Mouse (Mus musculus): ENCODE data around the gene Tmc5. TPM values are rescaled to one million over a fixed set of nuclear protein-coding genes. Genes with fewer than 3 reads are reported as not detected.

Gene Tmc5
- not detected for total RNA-seq (2023)

DNA sequence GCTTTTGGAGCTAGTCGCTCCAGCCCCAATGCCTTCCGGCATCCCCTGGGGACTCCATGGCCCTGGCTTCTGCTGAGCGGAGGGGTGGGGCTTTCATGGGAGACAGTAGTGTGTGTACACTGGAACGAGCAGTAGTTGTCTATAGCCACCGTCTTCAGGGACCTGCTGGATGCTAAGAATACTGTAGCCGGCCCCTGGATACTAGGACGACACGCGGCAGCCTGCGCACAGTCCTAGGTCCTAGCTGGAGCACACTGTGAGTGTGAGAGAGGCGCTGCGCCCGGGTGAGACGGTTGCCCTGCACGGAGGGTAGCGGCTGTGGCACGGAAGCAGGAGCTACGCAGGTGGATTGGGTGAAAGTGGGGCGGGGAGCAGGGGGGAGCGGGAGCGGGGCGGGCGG, at the start of gene Tmc5:
Gene Tmc5 (plus strand): TSS at position 97 of the 400 bp plus-strand sequence.

DNA sequence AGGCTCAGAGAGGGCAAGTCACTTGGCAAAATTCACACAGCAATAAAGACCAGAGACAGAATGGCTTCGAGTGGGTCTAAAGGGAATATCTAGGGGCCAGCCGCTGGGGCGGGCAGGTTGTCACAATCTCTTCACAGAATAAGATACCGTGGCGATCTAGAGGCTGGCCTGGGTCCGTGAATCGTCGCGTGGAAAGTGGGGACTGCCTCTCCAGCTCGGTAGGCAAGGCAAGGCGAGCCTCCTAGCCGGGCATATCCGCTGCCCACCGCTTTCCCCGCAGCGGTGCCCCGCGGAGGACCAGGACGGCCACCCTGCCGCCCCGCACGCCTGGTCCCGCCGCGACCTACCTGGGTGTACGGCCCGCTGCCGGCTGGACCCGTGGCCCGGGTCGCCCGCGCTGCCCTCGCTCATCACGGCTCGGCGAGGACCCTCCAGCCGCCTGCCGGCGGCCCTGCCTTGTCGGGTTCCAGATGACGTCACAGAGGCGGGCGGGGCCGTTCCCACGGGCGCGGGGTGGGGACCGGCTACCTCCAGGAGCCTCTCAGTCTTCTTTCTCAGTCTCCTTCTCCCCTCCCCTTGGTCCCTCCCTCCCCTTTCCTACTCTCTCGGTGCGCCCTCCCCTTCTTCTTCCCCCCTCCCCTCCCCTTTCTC, 12.7 kb upstream of the Tmc5 start, which contains the start of gene Tmc7:
Gene Tmc7 (minus strand): TSS at position 480 of the 651 bp plus-strand sequence.

DNA sequence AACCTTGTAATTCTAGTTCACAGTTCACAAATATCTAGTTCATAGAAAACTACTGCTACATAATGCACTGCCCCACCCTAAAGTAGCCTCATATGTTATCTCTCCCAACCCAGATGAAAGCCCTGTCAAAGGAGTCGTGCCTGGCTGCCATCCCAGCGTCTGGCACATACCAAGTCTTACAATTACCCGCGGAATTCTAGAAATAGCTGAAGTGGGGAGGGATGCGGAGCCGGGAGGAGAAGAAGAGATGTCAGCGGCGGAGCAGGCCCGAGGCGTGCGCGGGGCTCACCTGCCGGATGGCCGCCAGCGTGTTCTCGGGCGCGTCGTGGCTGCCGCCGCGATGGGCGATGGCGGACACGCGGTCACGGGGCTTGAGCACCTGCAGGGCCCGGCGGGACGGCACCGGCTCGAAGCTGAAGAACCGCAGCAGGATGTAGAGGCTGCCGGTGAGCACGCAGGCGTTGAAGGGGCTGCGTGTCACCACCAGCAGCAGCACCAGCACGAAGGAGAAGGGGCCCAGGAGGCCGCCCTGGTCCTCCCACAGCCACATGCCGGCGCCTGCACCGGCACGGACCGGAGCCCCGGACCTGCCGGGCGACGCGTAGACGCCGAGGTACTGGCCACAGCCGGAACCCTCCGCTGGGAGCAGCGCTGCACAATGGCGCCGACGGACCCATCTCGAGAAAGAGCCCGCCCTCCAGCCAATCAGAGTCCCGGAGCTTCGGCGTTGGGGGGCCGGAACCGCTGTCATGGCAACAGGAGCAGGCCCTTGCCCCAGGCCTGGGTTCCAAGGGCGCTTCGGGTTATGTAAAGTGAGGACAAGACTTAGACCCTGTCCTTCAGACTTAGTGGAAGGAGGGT, 108.2 kb downstream of the Tmc5 start, which contains the start of gene Gde1:
Gene Gde1 (minus strand): TSS at position 678 of the 861 bp plus-strand sequence.

DNA sequence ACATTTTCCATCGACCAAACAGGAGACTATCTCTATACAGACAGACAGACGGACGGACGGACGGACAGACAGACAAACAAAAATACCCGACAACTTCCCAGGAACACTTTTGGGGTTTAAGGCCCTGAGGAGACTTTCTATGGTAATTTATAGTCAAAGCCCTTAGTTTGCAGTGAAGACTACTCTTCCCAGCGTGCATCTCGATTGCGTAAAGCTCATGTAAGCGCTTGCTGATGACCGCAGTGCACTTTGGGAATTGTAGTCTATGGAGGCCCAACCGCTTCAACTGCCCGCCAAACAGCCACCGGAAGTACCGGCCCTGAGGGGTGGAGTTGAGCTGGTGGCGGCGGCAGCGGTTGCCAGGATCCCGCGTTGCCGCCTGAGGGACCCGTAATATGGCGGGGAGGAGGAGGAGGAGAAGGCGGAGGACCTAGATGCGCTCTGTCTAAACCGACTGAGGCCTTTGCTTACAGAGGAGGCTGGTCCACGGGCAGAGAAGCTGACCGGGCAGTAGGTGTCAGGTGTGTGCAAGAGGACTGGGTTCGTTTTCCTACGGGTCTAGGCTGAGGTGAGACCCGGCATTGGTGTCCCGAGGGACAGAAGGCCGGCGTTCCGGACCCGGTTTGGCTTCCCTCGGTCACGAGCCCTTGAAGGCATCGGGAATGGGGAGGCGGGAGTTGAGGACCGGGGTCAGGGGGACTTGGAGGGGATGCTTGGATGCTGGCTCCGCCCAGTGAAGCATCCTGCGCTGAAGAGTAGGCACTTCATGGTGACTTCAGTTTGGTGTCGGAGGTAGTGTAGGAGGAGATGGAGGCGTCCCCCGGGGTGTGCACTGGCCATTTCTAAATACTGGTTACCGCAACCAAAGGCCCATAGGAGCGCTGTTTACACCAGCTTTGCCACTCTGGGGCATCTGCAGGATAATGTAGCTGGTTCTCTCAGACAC, 115.4 kb downstream of the Tmc5 start, which contains the start of gene Ccp110:
Gene Ccp110 (plus strand): TSS at position 325 of the 946 bp plus-strand sequence.

Other genes with a start within 250 kb of the Tmc5 start
- gene Syt17, start 149.1 kb upstream of the Tmc5 start, total RNA-seq (2023) = not detected
- gene Itpripl2, start 105.3 kb upstream of the Tmc5 start, total RNA-seq (2023) = under 1 TPM; 0.39 to 0.61 TPM
- 10 to 100 TPM; 10.6 to 15.9 TPM for gene Coq7, start 63.9 kb upstream of the Tmc5 start, total RNA-seq (2023)
- gene Tmc7, start 12.6 kb upstream of the Tmc5 start, total RNA-seq (2023) = under 1 TPM; 0.64 to 0.83 TPM
- gene Gde1, start 108.5 kb downstream of the Tmc5 start, total RNA-seq (2023) = 10 to 100 TPM; 32.3 to 36.3 TPM
- gene Ccp110, start 115.3 kb downstream of the Tmc5 start, total RNA-seq (2023) = 10 to 100 TPM; 10.2 to 10.5 TPM
- 10 to 100 TPM; 68.5 to 72.0 TPM for gene Vps35l, start 142.9 kb downstream of the Tmc5 start, total RNA-seq (2023)